Mouse (Mus musculus) layer of hippocampus, adult 18-20 months (tissue): ENCODE results near the gene Lonp2. TPM values are rescaled to one million over a fixed set of nuclear protein-coding genes. Genes with fewer than 3 reads are reported as not detected.
A peak's percentile ranks its signal among the peaks of the same experiment; 100 is the strongest.

ENCODE experiments used
- DNase-seq, 2 experiments: peaks; one replicate each; pipeline ENCODE4 v3.0.0; 2022; ENCODE audit warnings: low spot score in 2 of 2
- long read RNA-seq: library from polyadenylated mRNA; stranded (forward); transcript quantifications from one replicate; pipeline ENCODE4 v2.0.0, GENCODE M21; 2021
- total RNA-seq, 2 experiments: library from RNA; stranded (reverse); gene quantifications; 2 replicates each; pipeline ENCODE4 v1.2.3; 2021

Gene Lonp2
- total RNA-seq: 10 to 100 TPM; 83.7 to 86.7 TPM
- long read RNA-seq, transcript Lonp2-201 (15 exons, 2,860 nt): major isoform, 109 of 136 reads
- long read RNA-seq, transcript Lonp2-203 (13 exons, 2,372 nt): minor isoform, 11 of 136 reads
- long read RNA-seq, partial matches to known transcripts: 7 of 136 reads
- long read RNA-seq, other reads (novel, unspliced or antisense): 9 of 136 reads

DNA sequence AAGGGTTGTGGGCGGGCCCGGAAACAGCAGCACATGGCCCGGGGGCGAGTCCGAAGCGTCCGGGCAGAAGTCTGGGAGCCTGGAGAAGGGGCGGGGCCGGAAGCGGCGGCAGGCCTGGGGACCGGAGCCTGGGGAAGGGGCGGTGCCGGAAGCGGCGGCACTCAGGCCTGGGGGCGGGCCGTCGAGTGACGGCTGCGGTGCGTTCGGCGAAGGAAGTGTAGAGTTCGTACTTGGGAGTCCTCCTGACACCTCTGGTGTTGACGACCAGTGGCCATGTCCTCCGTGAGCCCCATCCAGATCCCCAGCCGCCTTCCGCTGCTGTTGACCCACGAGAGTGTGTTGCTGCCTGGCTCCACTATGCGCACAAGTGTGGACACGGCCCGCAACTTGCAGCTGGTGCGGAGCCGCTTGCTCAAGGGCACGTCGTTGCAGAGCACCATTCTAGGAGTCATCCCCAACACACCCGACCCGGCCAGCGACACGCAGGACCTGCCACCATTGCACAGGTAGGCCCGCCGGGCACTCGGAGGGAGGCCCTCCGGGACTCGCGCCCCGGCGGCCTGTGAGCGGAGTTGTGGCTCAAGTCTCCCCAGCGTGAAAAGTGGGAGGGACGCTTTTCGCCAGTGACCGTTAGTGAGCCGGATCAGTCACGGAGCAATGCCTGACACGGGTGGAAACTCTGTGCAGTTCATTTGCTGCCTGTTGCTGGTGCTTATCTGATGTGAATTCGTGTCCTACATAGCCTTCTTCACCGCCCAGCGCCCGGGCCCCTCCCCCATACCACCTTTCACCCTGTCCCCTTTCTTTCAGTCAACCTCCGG lies at the start of gene Lonp2:
Gene Lonp2 (plus strand): TSS at position 133 of the 821 bp plus-strand sequence.
- DNase-seq: peak; percentile 97 to 98

DNA sequence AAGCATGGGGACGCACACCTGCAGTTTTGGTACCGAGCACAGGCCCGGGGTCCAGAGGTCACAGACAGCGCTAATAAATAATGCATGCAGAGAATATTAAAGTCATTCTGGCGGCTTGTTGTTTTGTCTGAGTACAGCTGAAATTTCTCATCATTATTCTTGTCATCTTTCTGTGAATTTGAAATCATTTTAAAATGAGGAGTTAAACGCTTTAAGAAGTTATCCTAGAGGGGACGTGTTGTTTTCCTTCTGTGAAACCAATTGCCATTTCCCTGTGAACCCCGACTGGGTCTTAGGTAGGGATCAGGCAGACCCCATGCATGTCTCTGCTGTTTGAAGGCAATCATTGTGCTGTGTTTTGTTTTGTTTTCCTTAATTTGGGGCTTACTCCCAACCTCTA lies 46.3 kb upstream of the Lonp2 start:
- DNase-seq: peak in 1 of 2 experiments; percentile 22

DNA sequence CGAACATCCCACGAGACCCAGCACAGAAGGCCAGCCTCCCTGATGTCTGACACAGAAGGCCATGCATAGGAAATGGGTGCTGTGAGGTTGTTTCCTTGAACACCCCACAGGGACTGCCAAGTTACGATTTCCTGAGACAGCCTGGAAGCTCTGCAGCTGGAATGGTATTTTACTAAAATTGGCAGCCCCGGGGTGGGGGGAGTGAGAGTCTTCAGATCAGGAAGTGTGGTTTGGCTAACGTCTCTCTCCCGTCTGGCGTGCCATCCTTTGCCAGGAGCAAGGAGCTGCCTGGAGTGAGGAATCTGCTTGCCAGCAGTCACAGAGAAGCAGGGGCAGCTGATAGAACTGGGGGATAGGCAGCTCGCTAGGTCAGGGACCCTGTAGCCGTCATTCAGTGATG lies 45.8 kb upstream of the Lonp2 start:
- peak; percentile 70 to 73 for DNase-seq

DNA sequence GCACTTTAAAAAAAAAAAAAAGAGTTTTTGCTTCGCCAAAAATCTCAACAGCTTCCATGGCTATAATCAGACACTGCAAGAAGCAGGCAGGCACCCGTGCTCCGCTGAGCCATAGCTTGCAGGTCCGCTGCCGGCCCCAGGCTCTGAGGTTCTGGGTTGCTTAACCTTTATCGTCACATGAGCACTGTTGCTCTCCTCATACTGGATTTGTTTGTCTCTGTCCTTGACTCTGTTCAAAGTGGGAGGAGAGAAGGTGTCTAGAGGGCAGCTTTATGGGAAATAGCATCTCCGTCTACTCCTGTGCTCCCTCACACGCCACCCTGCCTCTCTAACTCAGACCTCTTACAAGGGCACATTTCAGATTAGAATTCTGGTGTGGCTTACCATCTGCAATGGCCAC lies 45.1 kb upstream of the Lonp2 start:
- peak in 1 of 2 experiments; percentile 14 for DNase-seq

DNA sequence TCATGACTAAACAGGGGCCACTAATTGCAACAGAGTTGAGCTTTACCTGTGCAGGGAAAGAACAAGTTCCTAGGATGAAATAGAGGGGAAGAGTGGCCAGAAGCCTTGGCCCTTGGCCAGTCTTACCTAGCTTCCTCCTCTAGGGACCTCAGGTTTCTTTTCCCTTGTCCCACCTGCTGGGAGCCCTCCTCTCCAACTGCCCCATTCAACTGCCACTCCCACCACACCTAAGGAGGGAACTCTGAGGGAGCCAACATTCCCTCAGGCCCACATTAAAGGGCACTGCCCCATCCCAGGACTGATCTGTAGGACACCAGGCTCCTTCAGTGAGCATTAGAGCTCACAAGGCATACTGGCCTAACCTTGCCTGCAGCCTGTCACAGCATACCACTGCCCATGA lies 43.4 kb upstream of the Lonp2 start, which contains the start of gene Abcc12:
Gene Abcc12 (minus strand): TSS at position 229 of the 400 bp plus-strand sequence.
- DNase-seq: no peak

DNA sequence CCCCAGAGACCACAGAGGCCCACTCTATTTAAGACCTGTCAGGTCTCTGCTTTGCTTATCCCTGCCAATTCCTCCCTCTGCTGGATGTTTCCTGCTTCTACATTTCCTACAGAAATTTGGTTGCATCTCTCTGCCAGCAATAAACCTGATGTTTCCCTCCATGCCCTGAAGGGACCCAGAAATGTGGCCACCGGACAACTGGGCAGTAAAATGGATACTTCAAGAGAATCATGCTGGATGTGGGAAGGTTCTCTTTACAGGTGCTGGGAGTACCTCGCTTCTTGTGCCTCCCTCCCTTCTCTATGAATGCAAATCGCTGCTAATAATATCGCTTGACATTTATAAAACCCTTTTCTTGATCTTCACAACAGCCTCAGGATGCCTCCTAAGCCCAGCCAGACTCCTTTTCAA lies 41.9 kb upstream of the Lonp2 start:
- peak in 1 of 2 experiments; percentile 40 for DNase-seq

DNA sequence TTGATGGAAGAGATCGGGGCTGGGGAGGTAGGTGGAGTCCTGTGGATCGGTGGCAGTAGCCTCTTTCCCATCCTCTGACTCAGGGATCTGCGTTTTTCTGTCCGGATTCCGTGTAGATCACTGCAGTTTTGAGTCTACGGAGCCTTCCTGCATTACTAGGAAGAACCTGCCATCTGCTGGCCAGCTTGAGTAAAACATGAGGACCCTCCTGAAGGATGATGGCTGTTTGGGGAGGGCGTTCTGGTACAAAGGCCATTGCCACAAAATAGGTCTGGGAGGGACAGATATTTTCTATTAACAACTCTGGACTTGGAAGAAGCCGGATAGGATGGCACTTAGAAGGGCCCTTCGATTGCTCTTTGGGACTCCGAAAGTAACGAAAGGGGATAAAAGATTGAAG lies 38.7 kb upstream of the Lonp2 start:
- DNase-seq: peak; percentile 80 to 92

DNA sequence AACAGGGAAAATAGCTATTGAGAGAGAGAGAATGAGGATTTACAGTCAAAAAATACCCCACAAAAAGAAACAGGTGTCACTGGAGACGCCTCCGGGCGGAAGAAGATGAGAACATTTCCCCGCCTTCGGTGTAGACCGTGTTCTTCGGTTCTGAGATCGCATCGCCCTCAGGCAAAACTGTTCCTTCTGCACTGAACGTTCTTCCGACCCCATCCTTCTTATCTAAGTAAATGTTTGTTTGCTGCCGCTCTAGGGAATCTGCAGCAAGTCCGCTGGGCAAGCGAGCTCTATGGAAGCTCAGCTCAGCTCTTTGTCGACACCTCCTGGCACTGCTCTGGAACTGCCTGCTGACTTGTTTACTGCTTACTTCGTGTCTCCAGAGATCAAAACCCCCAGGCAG lies 38.3 kb upstream of the Lonp2 start:
- DNase-seq: peak; percentile 74 to 87

DNA sequence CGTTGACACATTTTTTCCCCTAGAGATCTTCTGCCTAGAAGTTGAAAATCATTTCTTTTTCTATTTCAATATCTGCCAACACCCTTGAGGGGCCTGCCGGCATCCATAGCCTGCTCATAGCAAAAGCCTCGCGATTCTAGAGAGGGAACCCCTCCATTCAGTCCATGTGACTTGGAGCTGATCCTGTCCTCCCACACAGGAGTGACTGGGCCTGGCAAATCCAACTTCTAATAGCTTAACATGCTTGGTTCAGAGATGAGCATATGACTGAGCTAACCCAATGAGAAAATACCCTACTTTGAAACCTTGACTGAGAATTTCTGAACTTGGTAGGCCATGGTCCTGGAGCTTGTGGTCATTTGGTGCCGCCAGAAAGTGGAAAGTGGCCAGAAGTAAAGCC lies 37.8 kb upstream of the Lonp2 start:
- DNase-seq: peak in 1 of 2 experiments; percentile 31

DNA sequence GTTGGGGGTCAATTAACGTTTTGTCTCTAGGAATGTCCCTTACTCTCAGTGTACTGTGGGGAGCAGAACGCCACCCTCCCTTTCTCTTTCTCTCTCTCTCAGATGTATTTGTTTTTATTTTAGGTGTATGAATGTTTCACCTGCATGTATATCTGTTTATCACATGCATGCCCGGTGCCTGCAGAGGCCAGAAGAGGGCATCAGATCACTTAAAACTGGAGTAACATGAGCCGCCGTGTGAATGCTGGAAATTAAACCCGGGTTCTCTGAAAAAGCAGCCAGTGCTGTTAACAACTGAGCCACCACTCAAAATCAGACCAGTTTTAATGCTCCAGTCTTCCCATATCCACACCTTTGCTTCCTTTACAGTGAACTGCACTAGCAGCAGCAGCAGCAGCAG lies 37.2 kb upstream of the Lonp2 start:
- peak in 1 of 2 experiments; percentile 24 for DNase-seq

DNA sequence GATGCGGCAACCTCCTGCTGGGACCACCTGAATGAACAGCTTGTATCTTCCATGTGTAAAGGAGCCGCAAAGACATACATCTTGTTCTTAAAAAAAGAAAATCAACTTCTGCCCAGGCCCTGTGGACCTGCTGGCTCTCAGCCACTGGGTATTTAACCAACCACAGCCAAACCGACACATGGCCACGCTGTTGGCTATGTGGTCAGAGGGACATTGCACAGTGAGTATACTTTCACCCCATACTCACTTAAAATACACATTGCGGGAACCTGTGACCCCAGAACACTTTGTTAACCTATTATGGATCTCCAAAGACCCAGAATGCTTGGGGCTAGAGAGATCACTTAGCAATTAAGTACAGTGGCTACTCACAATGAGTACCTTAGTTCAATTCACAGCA lies 35.5 kb upstream of the Lonp2 start:
- no peak for DNase-seq

DNA sequence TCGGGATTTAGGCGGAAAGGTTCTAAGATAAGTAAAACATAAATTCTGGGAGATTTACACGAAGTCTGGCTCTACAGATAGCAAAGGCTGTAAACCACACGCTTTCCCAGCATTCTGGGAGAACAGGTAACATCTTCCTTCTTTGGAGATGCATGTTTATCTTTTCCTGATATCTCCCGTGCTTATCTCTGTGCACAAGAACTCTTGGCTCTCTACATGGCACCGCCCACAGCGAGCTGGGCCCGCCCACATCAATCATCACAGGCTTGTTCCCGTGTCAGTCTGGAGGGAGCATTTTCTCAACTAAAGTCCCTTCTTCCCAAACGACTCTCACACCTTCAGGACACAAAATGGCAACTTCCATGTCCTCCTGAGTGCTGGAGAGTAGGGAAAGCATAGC lies 30.7 kb upstream of the Lonp2 start:
- no peak for DNase-seq

DNA sequence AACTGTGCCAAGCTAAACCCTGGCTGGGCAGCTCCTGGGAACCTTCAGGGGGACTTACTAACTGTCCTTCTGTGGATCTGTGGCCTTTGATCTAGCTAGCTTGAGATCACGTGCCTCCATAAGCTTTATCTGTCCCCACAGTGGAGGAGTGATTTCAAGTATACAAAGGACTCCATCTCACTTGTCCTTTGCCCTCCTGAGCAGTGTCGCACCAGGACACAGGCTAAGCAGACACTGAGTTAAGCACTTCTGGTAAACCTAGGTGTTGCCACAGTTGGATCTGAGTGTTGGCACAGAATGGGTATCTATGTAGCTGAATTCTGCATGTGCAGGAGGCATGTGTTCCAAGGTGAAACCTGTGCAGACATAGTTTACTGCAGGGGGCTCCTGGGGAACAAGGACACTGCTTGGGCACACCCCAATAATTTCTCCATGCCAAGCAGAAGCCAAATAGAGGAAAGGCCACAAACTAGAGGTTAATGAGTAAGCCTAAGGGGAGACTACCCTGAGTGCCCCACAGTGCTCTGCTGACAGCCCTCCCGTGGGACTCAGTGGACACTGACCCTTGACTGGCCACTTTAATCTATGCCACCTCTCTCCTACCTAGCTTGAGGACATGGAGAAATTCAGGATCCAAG lies 29.6 kb upstream of the Lonp2 start:
- no peak for DNase-seq

DNA sequence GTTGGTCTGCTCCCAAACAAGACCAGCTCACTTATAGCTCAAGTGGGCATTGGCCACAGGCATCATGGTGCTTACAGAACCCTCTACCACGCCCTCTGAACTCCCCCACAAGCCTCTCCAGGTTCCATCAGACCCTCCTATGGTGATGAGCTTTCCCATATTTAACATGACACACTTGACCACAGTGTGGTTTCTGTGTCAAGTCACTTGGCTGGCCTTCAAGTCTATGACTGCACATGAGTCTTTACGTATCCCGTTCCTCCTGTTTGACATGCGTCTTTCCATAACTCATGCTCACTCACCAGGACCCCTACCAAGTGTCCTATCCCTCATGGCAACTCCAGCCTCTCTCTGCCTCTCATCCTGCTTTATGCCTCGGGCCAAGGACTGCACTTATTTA lies 28.2 kb upstream of the Lonp2 start:
- no peak for DNase-seq

DNA sequence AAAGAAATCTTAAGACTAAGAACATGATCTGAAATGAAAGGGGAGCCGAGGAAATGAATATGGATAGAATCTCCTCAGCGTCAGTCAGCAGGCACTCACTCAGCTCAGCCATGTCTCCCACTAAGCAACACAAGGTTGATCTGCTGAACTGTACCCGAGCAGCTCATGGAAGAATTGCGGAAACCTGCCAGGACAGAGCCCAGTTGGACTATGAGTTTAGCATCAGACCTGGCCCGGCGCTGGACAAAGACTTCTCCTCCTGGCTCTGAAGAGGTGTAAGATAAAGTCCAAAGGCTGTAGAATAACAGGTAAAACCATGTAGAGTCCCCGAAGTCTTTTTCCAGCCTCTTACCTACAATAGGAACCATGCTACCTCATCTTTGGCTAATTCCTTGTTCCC lies 26.2 kb upstream of the Lonp2 start:
- DNase-seq: no peak

DNA sequence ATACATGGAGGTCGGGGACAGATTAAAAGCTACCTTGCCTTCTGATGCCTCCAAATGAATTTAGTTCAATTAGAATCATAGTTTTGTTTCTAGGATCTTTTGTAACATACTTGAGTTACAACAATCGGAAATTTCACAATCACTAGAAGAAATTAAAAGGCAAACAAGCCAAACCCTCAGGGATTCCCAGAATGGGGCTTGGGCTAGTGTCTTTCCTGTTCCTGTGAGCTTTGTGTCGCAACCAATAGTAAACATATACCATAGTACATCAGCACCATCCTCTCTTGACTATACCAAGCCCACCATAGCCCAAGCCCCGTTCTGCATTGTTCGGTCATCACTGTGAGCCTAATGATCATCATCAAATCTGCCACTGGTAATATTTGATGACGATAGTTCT lies 24.5 kb upstream of the Lonp2 start:
- no peak for DNase-seq

DNA sequence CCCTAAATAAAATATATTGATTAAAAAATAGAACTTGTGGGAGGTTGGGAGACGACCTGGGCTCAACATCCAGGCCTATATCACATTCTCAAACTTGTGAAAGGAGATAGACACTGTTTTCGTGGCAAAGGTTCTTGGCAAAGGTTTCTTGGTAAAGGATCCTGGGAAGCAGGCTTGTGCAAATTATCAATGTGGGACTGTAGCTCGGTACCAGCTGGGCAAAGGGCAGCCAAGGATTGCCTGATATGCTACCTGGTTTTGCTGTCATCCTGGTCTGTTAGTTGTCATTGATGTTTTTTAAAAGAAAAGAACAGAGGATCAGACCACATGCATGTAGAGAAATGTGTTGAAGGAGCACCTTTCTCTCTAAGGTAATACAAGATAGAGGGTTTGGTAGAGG lies 23.5 kb upstream of the Lonp2 start:
- DNase-seq: no peak

DNA sequence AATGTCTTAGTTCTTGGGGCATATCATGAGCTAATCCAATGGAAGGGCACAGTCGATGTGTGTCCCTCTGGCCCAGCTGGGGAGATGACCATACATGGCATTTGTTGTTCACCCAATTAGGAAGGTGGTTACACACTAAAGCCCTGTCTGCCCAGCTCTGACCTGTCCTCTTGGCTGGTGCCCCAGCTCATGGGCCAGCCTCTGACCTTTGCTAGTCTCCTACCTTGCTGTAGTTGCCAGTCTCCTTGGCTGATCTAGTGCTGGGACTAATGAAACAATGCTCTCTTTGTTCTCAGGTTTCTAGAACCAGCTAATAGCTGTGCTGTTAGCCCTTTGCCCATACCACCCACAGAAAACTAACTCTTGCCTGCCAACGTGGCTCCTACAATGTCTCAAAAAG lies 20.7 kb upstream of the Lonp2 start:
- no peak for DNase-seq

DNA sequence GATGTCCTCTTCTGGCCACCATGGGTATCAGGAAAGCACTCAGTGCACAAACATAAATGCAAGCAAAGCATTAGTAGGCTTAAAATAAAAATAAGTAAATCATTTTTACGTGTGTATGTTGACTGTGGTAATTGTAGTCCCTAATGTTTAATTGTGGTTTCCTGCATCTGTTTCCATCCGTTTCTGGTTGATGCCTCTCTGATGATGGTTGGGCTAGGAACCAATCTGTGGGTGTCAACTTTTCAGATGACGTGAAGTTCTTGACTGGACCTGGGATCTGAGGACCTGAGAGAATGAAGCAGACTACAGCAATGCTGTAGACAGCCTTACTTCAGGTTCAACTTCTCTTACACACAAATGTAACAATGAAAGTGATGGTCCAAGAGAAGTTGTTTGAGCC lies 19.2 kb upstream of the Lonp2 start:
- DNase-seq: no peak

DNA sequence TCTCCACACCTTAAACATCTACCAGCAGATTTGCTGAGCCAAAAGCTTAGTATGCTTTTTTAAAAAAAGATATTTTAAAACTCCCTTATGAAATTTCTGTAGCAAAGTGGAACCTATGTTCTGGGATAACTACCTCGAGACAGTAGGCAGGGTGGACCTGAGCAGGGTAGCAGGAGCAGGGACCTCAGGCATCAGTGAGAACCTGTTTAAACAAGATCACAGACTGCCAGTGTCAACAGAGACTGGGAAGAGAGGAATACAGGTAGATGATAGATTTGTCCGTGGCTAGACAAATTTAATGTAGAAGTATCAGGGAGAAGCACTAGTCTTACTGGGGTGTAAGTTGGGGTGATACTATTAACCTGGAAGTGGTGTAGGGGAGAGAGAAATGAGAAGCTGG lies 10.0 kb upstream of the Lonp2 start:
- no peak for DNase-seq

DNA sequence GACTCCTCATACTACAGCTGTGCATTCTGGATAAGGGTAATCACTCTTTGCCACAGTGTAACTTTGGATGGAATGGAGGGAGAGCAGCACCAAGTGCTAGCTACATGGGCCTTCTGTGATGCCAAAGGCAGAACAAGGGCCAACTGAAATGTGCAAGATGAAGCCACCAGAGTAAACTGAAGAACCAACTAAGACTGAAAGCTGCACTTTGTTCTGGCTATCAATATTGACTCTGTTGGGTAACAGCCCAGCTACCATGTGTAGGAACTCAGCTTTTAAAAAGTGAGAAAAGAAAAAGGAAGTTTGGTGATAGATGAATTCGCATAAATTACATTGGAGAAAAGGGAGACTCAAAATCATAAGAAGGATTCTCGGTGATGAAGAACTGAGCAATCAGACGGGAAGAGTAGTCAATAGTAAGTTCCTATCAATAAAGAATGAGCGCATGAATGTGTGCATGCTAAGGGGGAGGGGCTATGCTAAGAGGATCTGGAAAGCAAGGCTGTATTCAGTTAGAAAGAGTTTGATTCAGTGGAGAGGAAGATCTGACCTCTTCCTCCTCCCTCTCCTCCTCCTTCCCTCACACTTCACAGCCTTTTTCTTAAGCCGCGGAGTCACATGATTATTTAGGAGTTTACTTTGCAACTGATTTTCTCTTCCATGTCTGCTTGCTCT lies 8.6 kb upstream of the Lonp2 start:
- DNase-seq: no peak
